Mouse (Mus musculus): ENCODE results near the gene Iqce. TPM values are rescaled to one million over a fixed set of nuclear protein-coding genes. Genes with fewer than 3 reads are reported as not detected.

Iqce gene
- polyA plus RNA-seq, 1 experiment, result 13.4 TPM

DNA sequence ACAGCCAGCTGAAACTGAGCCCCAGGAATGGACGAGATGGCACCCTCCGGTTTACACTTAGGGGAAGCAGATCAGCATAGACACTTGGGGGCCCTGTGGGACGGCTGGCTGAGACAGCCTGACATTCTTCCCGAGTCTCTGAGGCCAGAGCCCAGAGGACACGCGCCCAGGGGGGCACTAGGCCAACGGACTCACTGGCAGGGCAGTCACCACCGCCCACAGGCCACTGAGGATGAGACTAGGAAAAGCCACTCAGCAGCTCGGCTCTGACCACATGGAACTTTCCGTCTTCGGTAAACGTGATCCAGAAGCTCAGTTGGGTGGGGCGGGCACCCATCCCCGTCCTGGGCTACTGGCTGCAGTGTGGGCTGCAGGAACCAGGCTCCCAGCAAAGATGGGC lies 62.3 kb downstream of the Iqce start:
- no peak for DNase-seq (ENCODE audit: low read depth)

GRCm38 (mm10) chr5:140639312-140639711 lies 62.9 kb downstream of the Iqce start:
- DNase-seq (ENCODE audit: low read depth), result no peak

DNA sequence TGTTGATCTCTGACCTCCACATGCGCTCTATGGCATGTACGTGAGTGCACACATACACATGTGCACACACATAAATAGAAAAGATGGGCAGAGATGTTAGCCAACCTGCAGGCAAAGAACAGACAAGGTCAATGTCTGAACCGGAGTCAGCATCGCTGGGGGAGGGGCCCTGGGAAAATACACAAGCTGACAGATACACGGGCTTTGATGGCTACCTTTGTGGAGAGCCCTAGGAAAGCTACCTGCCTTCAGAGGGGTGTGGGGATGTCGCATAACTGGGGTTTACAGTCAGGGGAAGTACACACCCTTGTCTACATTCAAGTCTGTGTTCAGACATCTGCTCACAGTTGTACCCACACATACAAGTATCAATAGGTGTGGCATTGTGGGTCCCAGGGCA lies 63.7 kb downstream of the Iqce start:
- no peak for DNase-seq (ENCODE audit: low read depth)

DNA sequence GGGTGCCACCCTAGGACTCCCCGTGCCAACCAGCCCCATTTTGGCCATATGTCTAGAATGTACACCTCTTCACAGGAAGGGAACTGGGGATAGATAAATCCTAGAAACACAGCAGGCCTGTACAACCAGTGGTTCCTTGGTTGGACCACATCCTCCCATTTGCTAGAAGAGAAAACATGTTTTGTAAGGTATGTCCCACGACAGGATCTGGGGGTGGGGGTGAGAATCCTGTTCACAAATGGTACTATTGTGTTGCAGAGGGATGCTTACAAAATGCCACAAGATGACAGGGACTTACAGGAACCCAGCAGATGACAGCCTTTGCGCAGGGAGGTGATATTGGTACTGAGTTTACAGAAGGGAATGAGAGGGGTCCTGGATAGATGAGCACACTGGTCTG lies 64.2 kb downstream of the Iqce start:
- no peak for DNase-seq (ENCODE audit: low read depth)

DNA sequence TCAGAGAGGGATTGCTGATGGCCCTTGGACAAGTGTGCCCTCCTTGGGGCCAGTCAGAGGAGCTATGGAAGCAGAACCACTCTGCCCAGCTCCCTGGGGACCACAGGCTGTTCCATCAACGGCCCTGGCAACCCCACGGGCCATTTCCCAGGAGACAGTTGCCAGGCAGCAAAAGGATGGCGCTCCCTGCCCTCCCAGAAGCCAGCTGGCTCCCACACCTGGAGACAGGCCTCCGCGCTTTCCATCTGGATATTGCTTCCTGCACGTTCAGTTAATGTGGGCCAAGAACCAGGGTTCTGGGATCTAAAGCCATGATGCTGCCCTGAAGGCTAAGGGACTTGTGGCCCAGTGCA lies 65.1 kb downstream of the Iqce start:
- no peak for DNase-seq (ENCODE audit: low read depth)

GRCm38 (mm10) chr5:140636316-140637057 lies 65.7 kb downstream of the Iqce start:
- no peak for DNase-seq (ENCODE audit: low read depth)

DNA sequence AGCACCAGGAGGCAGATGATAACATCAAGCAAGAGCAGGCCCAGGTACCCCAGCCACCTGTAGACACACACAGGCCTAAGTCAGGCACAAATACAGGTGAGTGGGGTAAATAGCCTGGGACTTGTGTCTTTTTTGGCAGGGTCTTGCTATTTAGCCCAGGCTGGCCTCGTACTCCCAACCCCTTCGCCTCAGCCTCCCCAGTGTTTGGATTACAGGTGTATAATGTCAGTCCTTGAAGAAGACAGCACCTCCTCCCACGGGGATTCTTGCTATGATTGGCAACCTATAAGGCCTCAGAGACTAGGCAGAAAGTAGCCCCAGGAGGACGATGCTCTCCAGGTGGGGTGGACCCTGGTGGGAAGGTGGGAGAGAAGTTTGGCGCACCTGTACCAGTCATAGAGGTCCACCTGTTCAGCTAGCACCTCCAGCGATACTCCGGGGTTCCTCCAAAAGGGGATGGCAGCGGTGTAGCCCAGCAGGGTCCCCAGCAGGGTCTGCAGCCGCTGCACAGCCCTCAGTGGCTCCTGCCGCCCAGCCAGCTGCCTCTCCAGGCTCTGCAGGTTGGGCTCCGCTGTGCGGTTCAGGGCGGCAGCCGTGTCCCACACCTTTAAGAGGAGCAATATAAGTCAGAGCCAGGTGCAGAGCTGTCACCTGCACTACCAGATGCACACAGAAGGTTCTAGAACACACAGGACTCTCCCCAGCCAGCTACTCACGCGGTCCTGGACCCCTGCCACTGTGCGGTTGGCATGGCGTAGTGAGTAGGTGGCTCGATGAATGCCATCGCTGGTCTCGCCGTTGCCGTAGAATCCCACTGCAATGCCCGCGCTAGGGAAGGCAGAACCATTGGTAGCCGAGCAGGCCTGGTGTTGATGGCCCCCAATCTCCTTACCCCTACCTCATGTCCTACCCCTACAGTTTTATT lies 67.1 kb downstream of the Iqce start:
- DNase-seq (ENCODE audit: low read depth), result no peak

DNA sequence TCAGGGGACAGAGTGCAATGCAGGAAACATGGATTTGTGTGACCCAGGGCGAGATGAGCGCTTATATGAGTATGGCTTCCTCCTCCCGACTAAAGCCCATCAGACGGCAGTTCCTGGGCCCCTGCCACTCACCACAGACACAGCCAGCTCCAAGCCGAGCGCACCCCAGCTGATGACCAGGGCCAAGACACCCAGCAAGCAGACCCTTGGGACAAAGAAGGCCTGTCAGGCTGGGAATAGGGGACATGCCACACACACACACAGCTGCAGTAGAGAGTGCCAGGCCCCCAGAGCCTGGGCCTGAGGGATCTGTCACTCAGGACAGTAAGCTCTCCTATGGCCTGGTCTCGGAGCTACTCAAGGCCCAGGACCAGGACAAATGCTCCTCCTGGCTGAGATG lies 68.7 kb downstream of the Iqce start:
- no peak for DNase-seq (ENCODE audit: low read depth)

- no peak for DNase-seq (ENCODE audit: low read depth)
Observed at GRCm38 (mm10) chr5:140628995-140629394, 73.2 kb downstream of the Iqce start.

GRCm38 (mm10) chr5:140627580-140627979 lies 74.6 kb downstream of the Iqce start:
- DNase-seq (ENCODE audit: low read depth), result no peak

DNA sequence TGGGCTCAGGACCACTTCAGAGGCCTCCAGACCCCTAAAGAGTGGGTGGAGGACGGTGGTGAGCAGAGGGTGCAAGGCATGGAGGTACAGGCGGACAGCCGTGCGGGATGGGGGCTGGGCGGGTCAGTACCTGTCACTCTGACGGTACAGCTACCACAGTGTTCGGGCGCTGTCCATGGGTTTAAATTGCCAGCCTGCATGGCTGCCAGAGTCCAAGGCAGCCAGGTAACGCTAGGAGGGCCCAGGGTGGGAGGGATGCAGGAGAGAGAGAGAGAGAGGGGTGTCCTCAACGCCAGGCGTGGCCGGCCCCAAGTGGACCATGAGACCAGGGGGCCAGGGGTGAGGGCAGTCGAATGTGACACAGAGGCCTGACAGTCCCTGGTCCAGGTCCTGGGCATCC lies 77.2 kb downstream of the Iqce start:
- no peak for DNase-seq (ENCODE audit: low read depth)

DNA sequence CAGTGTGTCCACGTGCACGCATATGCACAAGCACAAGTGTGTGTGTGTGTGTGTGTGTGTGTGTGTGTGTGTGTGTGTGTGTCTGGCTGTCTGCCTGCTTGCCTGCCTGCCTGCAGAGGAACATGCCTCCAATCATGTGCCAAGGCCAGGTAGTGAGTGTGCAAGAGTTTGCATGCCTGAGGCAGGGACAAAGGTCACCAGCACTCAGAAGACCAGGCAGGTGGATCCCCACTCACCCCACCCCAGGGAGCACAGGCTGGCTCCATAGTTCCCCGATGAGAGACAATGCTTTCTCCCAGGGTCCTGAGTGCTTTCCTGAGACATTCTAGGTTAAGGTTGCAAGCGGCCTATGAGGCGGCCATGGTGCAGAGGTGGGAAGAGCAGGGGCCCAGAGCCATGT lies 77.9 kb downstream of the Iqce start:
- DNase-seq (ENCODE audit: low read depth), result no peak

DNA sequence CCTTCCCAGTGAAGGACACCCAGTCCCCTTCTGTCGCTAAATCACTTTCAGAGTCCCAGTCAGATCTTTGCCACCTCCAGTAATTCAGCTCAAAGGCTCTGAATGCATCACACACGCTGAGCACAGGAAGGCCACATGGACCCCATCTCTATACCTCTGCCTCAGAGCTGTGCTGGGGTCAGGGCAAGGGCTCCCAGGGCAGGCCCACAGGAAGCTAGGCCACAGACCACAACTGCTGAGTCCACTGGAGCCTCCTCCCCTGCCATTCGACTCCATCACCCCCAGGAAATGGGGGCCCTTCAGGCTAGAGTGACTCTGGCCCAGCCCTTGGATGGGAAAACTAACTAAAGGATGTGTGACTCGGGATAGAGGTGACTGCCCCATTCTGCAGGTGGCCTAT lies 78.4 kb downstream of the Iqce start:
- no peak for DNase-seq (ENCODE audit: low read depth)

- no peak for DNase-seq (ENCODE audit: low read depth)
Observed at GRCm38 (mm10) chr5:140622978-140623670, 79.1 kb downstream of the Iqce start.

GRCm38 (mm10) chr5:140621517-140621916 lies 80.7 kb downstream of the Iqce start:
- DNase-seq (ENCODE audit: low read depth), result no peak

DNA sequence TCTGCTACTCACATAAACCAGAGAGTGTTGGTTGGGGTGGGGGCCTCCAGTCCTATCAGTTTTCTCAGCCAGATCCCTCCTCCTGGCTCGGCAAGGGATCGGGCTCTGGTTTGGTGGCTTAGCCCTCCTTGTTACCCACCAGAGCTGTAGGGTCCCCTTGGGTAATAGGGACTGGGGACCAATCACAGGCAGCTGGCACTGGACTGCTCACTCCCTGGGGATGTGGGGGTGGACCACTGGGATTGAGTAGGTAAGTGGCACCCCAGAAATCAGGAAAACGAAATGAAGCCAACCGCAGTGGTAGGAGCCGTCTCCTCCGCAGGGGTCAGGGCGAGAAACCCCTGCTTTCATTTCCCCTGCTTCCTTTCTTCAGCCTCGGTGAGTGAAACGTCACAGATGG lies 81.1 kb downstream of the Iqce start:
- DNase-seq (ENCODE audit: low read depth), result no peak

GRCm38 (mm10) chr5:140619895-140620736 lies 82.1 kb downstream of the Iqce start:
- DNase-seq (ENCODE audit: low read depth), result no peak

DNA sequence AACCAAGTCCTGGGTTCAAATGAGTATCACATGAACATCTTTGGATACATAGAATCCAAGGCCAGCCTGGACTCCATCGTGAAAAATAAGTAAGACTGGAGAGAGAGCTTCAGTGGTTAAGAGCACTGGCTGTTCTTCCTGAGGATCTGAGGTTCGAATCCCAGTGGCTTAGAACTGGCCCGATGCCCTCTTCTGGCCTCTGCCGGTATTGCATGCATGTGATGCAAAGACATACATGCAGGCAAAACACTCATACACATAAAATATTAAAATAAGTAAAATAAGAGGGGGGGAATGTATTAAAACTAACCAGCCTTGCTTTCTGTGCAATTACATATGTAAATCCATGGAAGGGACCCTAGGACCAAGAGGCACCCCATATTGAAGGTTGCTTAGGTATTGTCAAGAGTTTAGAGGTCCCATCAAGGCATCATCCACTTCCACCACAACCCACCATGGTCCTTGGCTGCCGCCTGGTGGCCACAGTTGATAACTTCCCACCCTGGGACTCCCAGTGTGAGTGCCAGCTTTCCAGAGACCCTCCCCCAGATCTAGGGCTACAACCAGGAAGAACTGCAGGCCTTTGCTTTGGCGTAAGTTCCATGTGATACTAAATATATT lies 82.9 kb downstream of the Iqce start:
- no peak for DNase-seq (ENCODE audit: low read depth)

DNA sequence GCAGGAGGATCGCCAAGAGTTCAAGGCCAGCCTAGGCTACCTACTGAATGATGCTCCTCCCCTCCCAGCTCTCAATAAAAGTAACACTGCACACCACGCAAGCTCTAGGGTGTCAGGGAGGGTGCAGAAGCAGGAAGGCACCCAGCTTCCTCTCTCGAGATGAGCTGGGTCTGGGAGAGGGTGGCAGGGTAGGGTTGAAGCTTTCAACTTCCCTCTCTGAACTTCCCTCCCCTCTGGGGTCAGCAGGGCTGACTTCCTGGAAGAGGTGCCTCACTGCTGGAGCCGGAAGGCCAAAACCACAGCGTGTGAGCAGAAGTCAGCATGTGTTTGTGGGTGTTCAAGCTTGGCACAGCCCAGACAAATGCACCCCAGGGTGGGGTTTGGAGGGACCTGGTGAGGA lies 84.5 kb downstream of the Iqce start:
- no peak for DNase-seq (ENCODE audit: low read depth)

DNA sequence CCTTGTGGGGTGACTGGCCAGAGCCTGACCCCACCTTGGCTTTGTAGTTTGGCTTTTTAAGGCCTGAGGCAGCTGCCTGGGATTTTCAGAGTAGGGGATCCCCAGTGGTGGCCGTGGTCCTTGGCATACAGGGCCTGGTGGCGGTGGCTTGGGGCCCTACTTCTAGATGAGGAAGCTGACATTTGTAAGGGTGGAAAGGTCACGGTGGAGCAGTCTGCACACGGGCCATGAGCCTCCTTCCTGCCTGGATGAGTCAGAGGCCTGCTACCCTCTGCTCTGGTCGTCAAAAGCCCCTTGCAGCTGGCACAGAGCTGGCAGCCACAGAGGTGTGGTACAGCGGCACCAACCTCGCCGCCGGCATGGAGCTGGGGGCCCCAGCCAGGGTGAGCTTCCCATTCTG lies 85.5 kb downstream of the Iqce start:
- DNase-seq (ENCODE audit: low read depth), result no peak

DNA sequence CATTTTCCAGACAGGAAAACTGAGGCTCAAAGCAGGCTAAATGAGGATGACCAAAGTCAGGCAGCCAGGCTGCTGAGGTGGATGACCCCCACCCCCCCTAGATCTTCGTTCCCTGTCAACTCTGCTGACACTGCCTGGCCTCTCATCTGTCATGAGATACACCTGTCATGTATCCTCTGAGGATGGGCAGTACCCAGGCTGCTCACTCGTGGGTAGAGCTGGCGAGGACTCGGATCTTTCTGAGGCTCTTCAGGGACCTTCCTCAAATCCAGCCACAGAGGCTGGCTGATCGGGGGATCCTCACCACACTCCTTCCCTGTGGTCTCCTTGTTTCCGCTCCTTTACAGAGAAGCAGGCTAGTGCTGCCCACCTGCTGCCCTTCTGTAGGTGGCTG lies 86.1 kb downstream of the Iqce start:
- no peak for DNase-seq (ENCODE audit: low read depth)
